7 mouse cellular contexts compared by ENCODE assay signal in the genomic region with DNA sequence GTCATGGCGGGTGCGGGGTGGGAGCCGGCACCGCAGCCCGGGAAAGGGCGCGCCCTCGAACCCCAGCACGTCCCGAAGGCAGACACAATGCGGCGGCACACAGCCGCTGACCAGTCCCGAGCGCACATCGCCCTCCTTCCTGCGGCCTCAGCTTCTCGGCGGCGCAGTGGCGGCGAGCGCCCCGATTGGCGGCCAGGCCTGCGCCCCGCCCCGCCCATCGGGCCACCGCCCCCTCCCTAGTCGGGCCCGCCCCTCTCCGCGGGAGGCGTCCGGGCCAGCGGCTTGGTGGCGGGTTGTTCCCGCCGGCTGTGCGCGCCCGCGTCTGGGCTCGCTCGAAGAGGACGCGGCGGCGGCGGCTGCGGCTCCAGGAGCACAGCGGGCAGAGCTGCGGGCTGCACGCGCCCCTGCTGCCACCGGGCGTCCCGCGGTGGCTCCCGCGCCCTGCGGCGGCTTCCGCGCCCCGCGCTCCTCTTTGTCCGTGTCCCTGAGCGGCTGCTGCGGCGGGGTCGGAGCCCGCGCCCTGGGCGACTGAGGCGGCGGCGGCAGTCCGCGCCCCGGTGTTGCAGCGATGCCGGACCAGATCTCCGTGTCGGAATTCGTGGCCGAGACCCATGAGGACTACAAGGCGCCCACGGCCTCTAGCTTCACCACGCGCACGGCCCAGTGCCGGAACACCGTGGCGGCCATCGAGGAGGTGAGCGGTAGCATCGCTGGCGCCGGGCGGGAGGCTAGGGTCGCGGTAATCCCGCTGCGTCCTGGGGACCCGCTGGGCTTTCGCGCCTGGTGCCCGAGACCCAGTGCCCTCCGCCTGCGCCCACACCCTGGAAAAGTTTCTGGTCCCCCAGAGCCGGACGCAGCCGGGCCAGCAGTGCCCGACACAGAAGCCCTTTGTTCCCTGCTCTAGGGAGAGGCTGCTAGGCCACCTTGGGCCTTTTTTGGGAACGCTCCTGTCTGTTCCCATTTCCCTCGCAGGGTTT.
DNase-seq lines count a peak whose midpoint lies in the region; ATAC-seq and TF ChIP-seq lines count a peak whose summit lies in the region.

No protein-coding gene starts in this region.

- peak overlapping the region; percentile 90 for H3K4me3 ChIP-seq in embryonic facial prominence, embryonic 10.5 days
- H3K4me3 ChIP-seq in intestine, postnatal 0 days (ENCODE audit: low read depth, low read length) = peak overlapping the region; percentile 67
- H3K4me3 ChIP-seq in limb, embryonic 11.5 days (ENCODE audit: low read depth, low read length) = peak overlapping the region; percentile 75
- H3K4me3 ChIP-seq in midbrain, embryonic 12.5 days = peak overlapping the region; percentile 87
- H3K4me3 ChIP-seq in small intestine, adult 2 months (ENCODE audit: low read depth, low read length) = peak overlapping the region; percentile 89

- peak; percentile 52; the same call in 1 of the 2 replicates for TF ChIP-seq POLR2A in small intestine, adult 2 months (IDR thresholded peaks at IDR 0.05; ENCODE audit: low read depth, low read length)

- TF ChIP-seq CTCF in intestine, postnatal 0 days (IDR thresholded peaks at IDR 0.05; ENCODE audit: low read depth) = no peak
- TF ChIP-seq CTCF in small intestine, adult 2 months (IDR thresholded peaks at IDR 0.05; ENCODE audit: extremely low read depth, insufficient read length, insufficient replicate concordance, low read depth, low read length) = no peak

- ATAC-seq in granulocyte monocyte progenitor cell, adult 5-6 weeks (replicated peaks; ENCODE audit: poor library complexity, severe bottlenecking) = peak; percentile 100
- ATAC-seq in intestine, postnatal 0 days = peak; percentile 100
- peak; percentile 100 for ATAC-seq in limb, embryonic 11.5 days (ENCODE audit: insufficient number of reproducible peaks, low FRiP score, low TSS enrichment, low read depth)
- ATAC-seq in midbrain, embryonic 12.5 days (ENCODE audit: low FRiP score, low read depth) = peak; percentile 99

- H3K4me2 ChIP-seq in intestine, postnatal 0 days (replicated peaks; ENCODE audit: low read depth) = peak overlapping the region; percentile 92
- H3K4me2 ChIP-seq in limb, embryonic 11.5 days (ENCODE audit: low read depth, severe bottlenecking) = peak overlapping the region; percentile 54
- peak overlapping the region; percentile 60 for H3K4me2 ChIP-seq in midbrain, embryonic 12.5 days (replicated peaks)

- peaks cover 14% of the 10 kb centered on the region for H3K4me1 ChIP-seq in embryonic facial prominence, embryonic 10.5 days
- no peaks in the 10 kb centered on the region for H3K4me1 ChIP-seq in intestine, postnatal 0 days (replicated peaks; ENCODE audit: control insufficient read depth, insufficient read depth, low read length)
- no peaks in the 10 kb centered on the region for H3K4me1 ChIP-seq in limb, embryonic 11.5 days (ENCODE audit: control insufficient read depth, insufficient read depth, low read length)
- peaks cover 5% of the 10 kb centered on the region; the same call in 1 of the 2 replicates for H3K4me1 ChIP-seq in midbrain, embryonic 12.5 days
- peaks cover 4% of the 10 kb centered on the region; the same call in 1 of the 2 replicates for H3K4me1 ChIP-seq in small intestine, adult 2 months (ENCODE audit: control insufficient read depth, insufficient read depth, insufficient read length, low read length)

- DNase-seq in adrenal gland, postnatal 25 days = peak; percentile 90
- DNase-seq in embryonic facial prominence, embryonic 10.5 days (ENCODE audit: low spot score) = peak; percentile 94
- peak; percentile 90 for DNase-seq in limb, embryonic 11.5 days (ENCODE audit: low spot score)

- H3K27ac ChIP-seq in embryonic facial prominence, embryonic 10.5 days (replicated peaks) = peak overlapping the region; percentile 96
- H3K27ac ChIP-seq in intestine, postnatal 0 days (ENCODE audit: low read depth, low read length) = peak overlapping the region; percentile 46
- peak overlapping the region; percentile 70 for H3K27ac ChIP-seq in limb, embryonic 11.5 days (replicated peaks; ENCODE audit: low read depth, low read length)
- H3K27ac ChIP-seq in midbrain, embryonic 12.5 days (replicated peaks) = peak overlapping the region; percentile 92
- H3K27ac ChIP-seq in small intestine, adult 2 months (ENCODE audit: insufficient read depth, low read depth, low read length) = peak overlapping the region; percentile 49

- no peaks in the 10 kb centered on the region for H3K36me3 ChIP-seq in embryonic facial prominence, embryonic 10.5 days (replicated peaks)
- no peaks in the 10 kb centered on the region for H3K36me3 ChIP-seq in intestine, postnatal 0 days (ENCODE audit: control insufficient read depth, insufficient read depth)
- no peaks in the 10 kb centered on the region for H3K36me3 ChIP-seq in limb, embryonic 11.5 days (ENCODE audit: control insufficient read depth, insufficient read depth, low read length)
- no peaks in the 10 kb centered on the region for H3K36me3 ChIP-seq in midbrain, embryonic 12.5 days
- H3K36me3 ChIP-seq in small intestine, adult 2 months (ENCODE audit: control insufficient read depth, insufficient read depth, low read length) = no peaks in the 10 kb centered on the region

- H3K9me3 ChIP-seq in embryonic facial prominence, embryonic 10.5 days = no peaks in the 10 kb centered on the region
- no peaks in the 10 kb centered on the region for H3K9me3 ChIP-seq in intestine, postnatal 0 days (ENCODE audit: control insufficient read depth)
- no peaks in the 10 kb centered on the region for H3K9me3 ChIP-seq in limb, embryonic 11.5 days (ENCODE audit: control insufficient read depth, low read length)
- H3K9me3 ChIP-seq in midbrain, embryonic 12.5 days = no peaks in the 10 kb centered on the region

- peak overlapping the region; percentile 58 for H3K9ac ChIP-seq in intestine, postnatal 0 days (ENCODE audit: low read depth, low read length)
- H3K9ac ChIP-seq in limb, embryonic 11.5 days (ENCODE audit: low read length) = peak overlapping the region; percentile 93
- H3K9ac ChIP-seq in midbrain, embryonic 12.5 days (replicated peaks) = peak overlapping the region; percentile 86

- H3K27me3 ChIP-seq in embryonic facial prominence, embryonic 10.5 days (replicated peaks; ENCODE audit: low read depth, poor library complexity, severe bottlenecking) = no peaks in the 10 kb centered on the region
- no peaks in the 10 kb centered on the region for H3K27me3 ChIP-seq in intestine, postnatal 0 days (replicated peaks; ENCODE audit: control insufficient read depth, insufficient read depth, low read length)
- H3K27me3 ChIP-seq in limb, embryonic 11.5 days (ENCODE audit: control insufficient read depth, insufficient read depth, low read length) = no peaks in the 10 kb centered on the region
- H3K27me3 ChIP-seq in midbrain, embryonic 12.5 days = no peaks in the 10 kb centered on the region
- H3K27me3 ChIP-seq in small intestine, adult 2 months (ENCODE audit: control insufficient read depth, insufficient read depth, low read length) = no peaks in the 10 kb centered on the region

- WGBS in embryonic facial prominence, embryonic 10.5 days = under 1% methylated on average over 117 of the region's 118 CpGs
- under 1% methylated on average over 109 of the region's 118 CpGs for WGBS in intestine, postnatal 0 days
- WGBS in limb, embryonic 11.5 days = under 1% methylated on average over 106 of the region's 118 CpGs
- under 1% methylated on average over 78 of the region's 118 CpGs for WGBS in midbrain, embryonic 12.5 days
- WGBS in small intestine, adult 2 months = under 1% methylated on average over 108 of the region's 118 CpGs

Comparison
In these comparisons a context has a peak if more than half of its experiments do, and no peak if none do; other contexts are left out.
1. Peak in every context shown above with its lines: DNase-seq, ATAC-seq, H3K4me3 ChIP-seq and H3K27ac ChIP-seq.
2. H3K27ac ChIP-seq: peak in every context shown above with its lines; median percentile 96 in embryonic facial prominence, embryonic 10.5 days; 92 in midbrain, embryonic 12.5 days; 70 in limb, embryonic 11.5 days; 49 in small intestine, adult 2 months; 46 in intestine, postnatal 0 days.